Mouse (Mus musculus) brain, embryonic 14.5 days (tissue): ENCODE measurements around the gene Prdm16.

Experiments used
- CTCF ChIP-seq: fragments of 200-500 bp; IDR thresholded peaks from 2 replicates; pipeline ENCODE4 v1.5.1; 2012; ENCODE audit warnings: inconsistent platforms, mild to moderate bottlenecking, moderate library complexity, borderline replicate concordance; ENCODE audit not compliant: insufficient read depth, insufficient read length; ENCODE audit errors: extremely low read depth
- POLR2A ChIP-seq: fragments of 200-500 bp; IDR thresholded peaks from 2 replicates; pipeline ENCODE4 v1.6.1; 2012; ENCODE audit warnings: mild to moderate bottlenecking, inconsistent platforms, borderline replicate concordance; ENCODE audit not compliant: poor library complexity, insufficient read depth, insufficient read length, severe bottlenecking; ENCODE audit errors: extremely low read depth

GRCm38 (mm10) chr4:154634470-154635240 is 2.0 kb downstream of the Prdm16 start:
- no peak for TF ChIP-seq POLR2A
- TF ChIP-seq CTCF = no peak
